Mouse (Mus musculus) lung, postnatal 0 days (tissue): Measurements from ENCODE around the gene Lin7a. TPM values are rescaled to one million over a fixed set of nuclear protein-coding genes. Genes with fewer than 3 reads are reported as not detected.

Experiments
- ATAC-seq: fragments of 200-750 bp; cut with Nextera tagmentation; 2 replicates; pipeline ENCODE4 v1.8.0; 2017; ENCODE audit warnings: moderate library complexity
- DNase-seq: peaks from one replicate; pipeline ENCODE4 v3.0.0-alpha.2; 2016; ENCODE audit warnings: low spot score
- H3K27ac ChIP-seq: fragments of 300-500 bp; sonication (generic); 2 replicates; pipeline ENCODE4 v1.5.1; 2014; ENCODE audit warnings: antibody characterized with exemption, mild to moderate bottlenecking, low read length, mixed read lengths
- H3K27me3 ChIP-seq: fragments of 300-500 bp; sonication (generic); replicated peaks from 2 replicates; pipeline ENCODE4 v1.6.1; 2014; ENCODE audit warnings: low read length, mixed read lengths; ENCODE audit not compliant: insufficient read depth
- H3K36me3 ChIP-seq: fragments of 300-500 bp; sonication (generic); 2 replicates; pipeline ENCODE4 v1.6.1; 2014; ENCODE audit warnings: low read length, mixed read lengths; ENCODE audit not compliant: insufficient read depth
- H3K4me1 ChIP-seq: fragments of 300-500 bp; sonication (generic); 2 replicates; pipeline ENCODE4 v1.6.1; 2014; ENCODE audit warnings: antibody characterized with exemption, low read depth, low read length, mixed read lengths; ENCODE audit not compliant: insufficient read depth
- H3K4me2 ChIP-seq: fragments of 300-500 bp; sonication (generic); replicated peaks from 2 replicates; pipeline ENCODE4 v1.6.1; 2014; ENCODE audit warnings: low read depth, mild to moderate bottlenecking, low read length, moderate library complexity, mixed read lengths
- H3K4me3 ChIP-seq: fragments of 300-500 bp; sonication (generic); 2 replicates; pipeline ENCODE4 v1.5.1; 2014; ENCODE audit warnings: low read depth, low read length
- H3K9ac ChIP-seq: fragments of 300-500 bp; sonication (generic); replicated peaks from 2 replicates; pipeline ENCODE4 v1.6.1; 2014; ENCODE audit warnings: low read depth, mild to moderate bottlenecking
- H3K9me3 ChIP-seq: fragments of 300-500 bp; sonication (generic); 2 replicates; pipeline ENCODE4 v1.6.1; 2016; ENCODE audit warnings: low read length, mixed read lengths
- CTCF ChIP-seq: IDR thresholded peaks from 2 replicates; pipeline ENCODE4 v1.5.1; 2016; ENCODE audit warnings: antibody characterized with exemption, mild to moderate bottlenecking
- EP300 ChIP-seq: IDR thresholded peaks from 2 replicates; pipeline ENCODE4 v1.6.1; 2016; ENCODE audit warnings: antibody characterized with exemption, mild to moderate bottlenecking, control low read depth
- WGBS: fragments of 180-500 bp; shearing (Covaris S2); extraction: QIAGEN DNeasy Blood & Tissue Kit; methylation state at CpG from one replicate; pipeline ENCODE4 v1.1.7; 2014; 5-methylcytosine and 5-hydroxymethylcytosine counted together
- polyA plus RNA-seq: library from polyadenylated mRNA; unstranded; fragments of >200 nt; fragmentation: Nextera tagmentation; extraction: Ambion mirVana; gene quantifications from 2 replicates; pipeline ENCODE4 v1.2.1, GENCODE M21; 2015

The Lin7a gene
- polyA plus RNA-seq, 1 experiment from 2014 or later: 0.43 TPM

- H3K36me3 ChIP-seq: no peaks in the 10 kb centered on the region
- no peaks in the 10 kb centered on the region for H3K27me3 ChIP-seq
- H3K9ac ChIP-seq: no peak overlapping the region
- H3K4me2 ChIP-seq: no peak overlapping the region
- no peak for TF ChIP-seq EP300
- TF ChIP-seq CTCF: no peak
- H3K4me1 ChIP-seq: no peaks in the 10 kb centered on the region
- no peak overlapping the region for H3K27ac ChIP-seq
- H3K9me3 ChIP-seq: no peaks in the 10 kb centered on the region
- DNase-seq (no peak), ATAC-seq (no peak)
- no peak overlapping the region for H3K4me3 ChIP-seq
Measured at GRCm38 (mm10) chr10:107254656-107255055, 16.8 kb upstream of the Lin7a start.

GRCm38 (mm10) chr10:107255351-107256050 is 16.0 kb upstream of the Lin7a start:
- H3K27me3 ChIP-seq: no peaks in the 10 kb centered on the region
- H3K36me3 ChIP-seq: no peaks in the 10 kb centered on the region
- DNase-seq: no peak
- ATAC-seq: no peak
- H3K4me1 ChIP-seq: no peaks in the 10 kb centered on the region
- no peak overlapping the region for H3K4me2 ChIP-seq
- TF ChIP-seq CTCF: no peak
- no peak for TF ChIP-seq EP300
- H3K9me3 ChIP-seq: no peaks in the 10 kb centered on the region
- H3K9ac ChIP-seq: no peak overlapping the region
- no peak overlapping the region for H3K27ac ChIP-seq
- 90% methylated on average over 6 of the region's 6 CpGs for WGBS
- H3K4me3 ChIP-seq: no peak overlapping the region

- ATAC-seq (no peak), DNase-seq (no peak)
- 78% methylated on average over 5 of the region's 5 CpGs for WGBS
- Histone ChIP-seq H3K36me3 (no peaks in the 10 kb centered on the region), H3K27ac (no peak overlapping the region), H3K4me1 (no peaks in the 10 kb centered on the region), H3K9me3 (no peaks in the 10 kb centered on the region), H3K9ac (no peak overlapping the region), H3K27me3 (no peaks in the 10 kb centered on the region), H3K4me2 (no peak overlapping the region), H3K4me3 (no peak overlapping the region)
- TF ChIP-seq CTCF (no peak), EP300 (no peak)
Measured at GRCm38 (mm10) chr10:107256451-107256960, 15.0 kb upstream of the Lin7a start.

GRCm38 (mm10) chr10:107260428-107260827 is 11.1 kb upstream of the Lin7a start:
- Histone ChIP-seq H3K36me3 (no peaks in the 10 kb centered on the region), H3K4me3 (no peak overlapping the region), H3K4me1 (no peaks in the 10 kb centered on the region), H3K27me3 (no peaks in the 10 kb centered on the region), H3K4me2 (no peak overlapping the region), H3K9me3 (no peaks in the 10 kb centered on the region), H3K9ac (no peak overlapping the region), H3K27ac (no peak overlapping the region)
- ATAC-seq (no peak), DNase-seq (no peak)
- TF ChIP-seq CTCF (no peak), EP300 (no peak)
- WGBS: 72% methylated on average over 2 of the region's 2 CpGs

- H3K9ac ChIP-seq: no peak overlapping the region
- WGBS: 1% methylated on average over 35 of the region's 41 CpGs
- peak overlapping the region; percentile 93 for H3K4me2 ChIP-seq
- no peaks in the 10 kb centered on the region for H3K9me3 ChIP-seq
- no peak overlapping the region for H3K27ac ChIP-seq
- H3K27me3 ChIP-seq: no peaks in the 10 kb centered on the region
- peak overlapping the region; percentile 48 for H3K4me3 ChIP-seq
- ATAC-seq: peak; percentile 60
- TF ChIP-seq CTCF: 0 out of 2 replicates have a peak, but pooled peaks have one; percentile 4
- no peak for TF ChIP-seq EP300
- H3K36me3 ChIP-seq: no peaks in the 10 kb centered on the region
- no peaks in the 10 kb centered on the region for H3K4me1 ChIP-seq
- DNase-seq: no peak
Measured at GRCm38 (mm10) chr10:107272131-107272803, 781 bp downstream of the Lin7a start.

GRCm38 (mm10) chr10:107272804-107273145 is 1.3 kb downstream of the Lin7a start:
- Histone ChIP-seq H3K27me3 (no peaks in the 10 kb centered on the region), H3K9ac (no peak overlapping the region), H3K4me3 (peak overlapping the region; percentile 48), H3K4me1 (no peaks in the 10 kb centered on the region), H3K36me3 (no peaks in the 10 kb centered on the region), H3K27ac (no peak overlapping the region), H3K9me3 (no peaks in the 10 kb centered on the region), H3K4me2 (peak overlapping the region; percentile 93)
- WGBS: 6% methylated on average over 11 of the region's 11 CpGs
- TF ChIP-seq EP300: no peak
- no peak for TF ChIP-seq CTCF
- DNase-seq (no peak), ATAC-seq (0 out of 2 replicates have a peak, but pooled peaks have one; percentile 14)
